In genomic region chr11:101089931-101090330, GRCm38 (mm10) we compare ENCODE assay signal across 32 mouse cellular contexts. TPM values are rescaled to one million over a fixed set of nuclear protein-coding genes. Genes with fewer than 3 reads are reported as not detected.
DNase-seq lines count a peak whose midpoint lies in the region; ATAC-seq and TF ChIP-seq lines count a peak whose summit lies in the region.
"Had no signal": no experiment of that assay in that cellular context is flagged by ENCODE, and none has a peak within 500 bp of the region (broad histone marks: within the 10 kb centered on the region; RNA-seq: fewer than 3 reads in every experiment).

No protein-coding gene starts in this region.

- H3K27me3 ChIP-seq in heart, embryonic 10.5 days (ENCODE audit: insufficient read depth, poor library complexity, severe bottlenecking): no peaks in the 10 kb centered on the region
- no peaks in the 10 kb centered on the region for H3K27me3 ChIP-seq in lung, postnatal 0 days (replicated peaks; ENCODE audit: insufficient read depth, low read length)
- H3K27me3 ChIP-seq: forebrain, embryonic 12.5 days; hindbrain, embryonic 13.5 days; limb, embryonic 13.5 days; liver, embryonic 15.5 days; megakaryocyte, embryonic 14.5 days; midbrain, embryonic 13.5 days; neural tube, embryonic 15.5 days had no signal

- peaks cover 44% of the 10 kb centered on the region for H3K4me1 ChIP-seq in heart, embryonic 10.5 days
- H3K4me1 ChIP-seq in lung, postnatal 0 days (ENCODE audit: insufficient read depth, low read depth, low read length): peaks cover 19% of the 10 kb centered on the region; the same call in 1 of the 2 replicates

- H3K4me2 ChIP-seq in lung, postnatal 0 days (replicated peaks; ENCODE audit: low read depth, low read length): no peak overlapping the region
- H3K4me2 ChIP-seq: forebrain, embryonic 12.5 days; hindbrain, embryonic 13.5 days; limb, embryonic 13.5 days; liver, embryonic 15.5 days; lung, embryonic 14.5 days; midbrain, embryonic 13.5 days; neural tube, embryonic 15.5 days had no signal

- ATAC-seq in lung, postnatal 0 days: peak; percentile 13; the same call in 1 of the 2 replicates
- ATAC-seq: forebrain, postnatal 0 days; intestine, embryonic 16.5 days; midbrain, embryonic 13.5 days had no signal

- H3K36me3 ChIP-seq in heart, embryonic 10.5 days: peaks cover 67% of the 10 kb centered on the region
- H3K36me3 ChIP-seq in lung, postnatal 0 days (ENCODE audit: insufficient read depth, low read length): peaks cover 15% of the 10 kb centered on the region; the same call in 1 of the 2 replicates

- 93% methylated on average over 1 of the region's 1 CpGs for whole genome bisulfite sequencing in heart, embryonic 10.5 days
- 51% methylated on average over 1 of the region's 1 CpGs for WGBS in lung, postnatal 0 days

- DNase-seq in heart, embryonic 10.5 days (ENCODE audit: low spot score): no peak
- DNase-seq in heart, postnatal 25 days (ENCODE audit: low spot score): no peak
- peak; percentile 73 for DNase-seq in lung, postnatal 0 days (ENCODE audit: low spot score)
- no peak for DNase-seq in lung, postnatal 4 days
- peak; percentile 54 for DNase-seq in adipocyte (ENCODE audit: low spot score)
- no peak for DNase-seq in left cerebral cortex, postnatal 10 days (ENCODE audit: extremely low spot score in 1 of 2, low spot score in 2 of 2)
- no peak for DNase-seq in embryo, embryonic 10.5 days (ENCODE audit: low spot score)
- DNase-seq: B cell, adult 2 months; cerebellum, adult 9-10 months; cerebellum, postnatal 36 days; forebrain, postnatal 0 days; gastrocnemius, postnatal 10 days; heart, postnatal 4 days; kidney, postnatal 36 days; lung, embryonic 14.5 days; retina, postnatal 1 day; right cerebral cortex, postnatal 14 days; thymus, postnatal 4 days had no signal

- H3K9me3 ChIP-seq in heart, embryonic 10.5 days: no peaks in the 10 kb centered on the region
- no peaks in the 10 kb centered on the region for H3K9me3 ChIP-seq in lung, postnatal 0 days (ENCODE audit: low read length)
- H3K9me3 ChIP-seq: forebrain, embryonic 12.5 days; hindbrain, embryonic 13.5 days; limb, embryonic 13.5 days; liver, embryonic 15.5 days; megakaryocyte, embryonic 14.5 days; midbrain, embryonic 13.5 days; neural tube, embryonic 15.5 days had no signal

- no peak overlapping the region for H3K9ac ChIP-seq in lung, postnatal 0 days (replicated peaks; ENCODE audit: low read depth)
- H3K9ac ChIP-seq: forebrain, embryonic 12.5 days; forebrain, postnatal 0 days; hindbrain, embryonic 13.5 days; limb, embryonic 13.5 days; liver, embryonic 15.5 days; lung, embryonic 14.5 days; midbrain, embryonic 13.5 days; neural tube, embryonic 15.5 days had no signal

- intact Hi-C loops in heart, postnatal 25 days (cut with DNase I): loop anchor here (5.0 kb wide), 1 partner anchor 162 kb away; the partner anchor contains the start of gene Vps25
- intact Hi-C loops in left cerebral cortex, postnatal 10 days (cut with DNase I): no loop called here

- TF ChIP-seq EP300 in lung, postnatal 0 days (IDR thresholded peaks at IDR 0.05): peak; percentile 35; the same call in 1 of the 2 replicates

- 0 out of 2 replicates have a peak overlapping the region, but pooled peaks have one; percentile 1 for H3K4me3 ChIP-seq in heart, embryonic 10.5 days
- H3K4me3 ChIP-seq in lung, postnatal 0 days (ENCODE audit: low read depth, low read length): no peak overlapping the region
- H3K4me3 ChIP-seq: erythroblast, embryonic 14.5 days; forebrain, embryonic 12.5 days; hindbrain, embryonic 13.5 days; layer of hippocampus, adult 2 months; left cerebral cortex, adult 2 months; limb, embryonic 13.5 days; liver, embryonic 15.5 days; megakaryocyte, embryonic 14.5 days; midbrain, embryonic 13.5 days; neural tube, embryonic 15.5 days had no signal

- H3K27ac ChIP-seq in heart, embryonic 10.5 days: no peak overlapping the region
- H3K27ac ChIP-seq in lung, postnatal 0 days (ENCODE audit: low read length): peak overlapping the region; percentile 44; the same call in 1 of the 2 replicates
- H3K27ac ChIP-seq: forebrain, embryonic 12.5 days; hindbrain, embryonic 13.5 days; layer of hippocampus, adult 2 months; left cerebral cortex, adult 2 months; limb, embryonic 13.5 days; liver, embryonic 15.5 days; midbrain, embryonic 13.5 days; neural tube, embryonic 15.5 days had no signal

- no peak for TF ChIP-seq CTCF in lung, postnatal 0 days (IDR thresholded peaks at IDR 0.05)

RNA-seq across cellular contexts. Expression of gene Mlx, which starts 2.9 kb away (rescaled TPM):
- 42.6 and 52.0 TPM in 2 replicates for polyA plus RNA-seq in heart, embryonic 10.5 days (2016; fragmentation: Nextera tagmentation; extraction: Ambion mirVana)
- 10 to 100 TPM; 19.1 to 21.4 TPM for total RNA-seq in heart, postnatal 25 days (2021)
- 42.5 and 44.5 TPM in 2 replicates for polyA plus RNA-seq in lung, postnatal 0 days (2015; fragmentation: Nextera tagmentation; extraction: Ambion mirVana)
- total RNA-seq in left cerebral cortex, postnatal 10 days (2021): 10 to 100 TPM; 52.8 to 55.8 TPM

RNA-seq across cellular contexts. Expression of gene Psmc3ip, which starts 5.3 kb away (rescaled TPM):
- 29.6 and 40.8 TPM in 2 replicates for polyA plus RNA-seq in heart, embryonic 10.5 days (2016; fragmentation: Nextera tagmentation; extraction: Ambion mirVana)
- 1 to 10 TPM; 3.1 TPM for total RNA-seq in heart, postnatal 25 days (2021)
- polyA plus RNA-seq in lung, postnatal 0 days (2015; fragmentation: Nextera tagmentation; extraction: Ambion mirVana): 9.8 and 10.4 TPM in 2 replicates
- 1 to 10 TPM; 4.4 to 4.8 TPM for total RNA-seq in left cerebral cortex, postnatal 10 days (2021)
- total RNA-seq: monocyte, adult 5-6 weeks had no signal

RNA-seq across cellular contexts. Expression of gene Coasy, which starts 7.6 kb away (rescaled TPM):
- 36.5 and 37.0 TPM in 2 replicates for polyA plus RNA-seq in heart, embryonic 10.5 days (2016; fragmentation: Nextera tagmentation; extraction: Ambion mirVana)
- 10 to 100 TPM; 15.8 to 17.1 TPM for total RNA-seq in heart, postnatal 25 days (2021)
- polyA plus RNA-seq in lung, postnatal 0 days (2015; fragmentation: Nextera tagmentation; extraction: Ambion mirVana): 30.5 TPM in 2 replicates
- total RNA-seq in left cerebral cortex, postnatal 10 days (2021): 10 to 100 TPM; 32.3 to 32.4 TPM

RNA-seq across cellular contexts. Expression of gene Hsd17b1, which starts 11.7 kb away (rescaled TPM):
- 0.21 TPM in 1 of 2 replicates, not detected in the other for polyA plus RNA-seq in heart, embryonic 10.5 days (2016; fragmentation: Nextera tagmentation; extraction: Ambion mirVana)
- under 1 TPM; 0.55 to 0.64 TPM for total RNA-seq in heart, postnatal 25 days (2021)
- polyA plus RNA-seq in lung, postnatal 0 days (2015; fragmentation: Nextera tagmentation; extraction: Ambion mirVana): 0.10 and 0.17 TPM in 2 replicates
- under 1 TPM; 0.43 to 0.79 TPM for total RNA-seq in left cerebral cortex, postnatal 10 days (2021)
- total RNA-seq: heart, postnatal 4 days; monocyte, adult 5-6 weeks had no signal
- polyA plus RNA-seq: embryonic facial prominence, embryonic 14.5 days; forebrain, postnatal 0 days; lung, embryonic 14.5 days; midbrain, embryonic 13.5 days; stomach, embryonic 14.5 days had no signal

RNA-seq across cellular contexts. Expression of gene Naglu, which starts 20.1 kb away (rescaled TPM):
- polyA plus RNA-seq in heart, embryonic 10.5 days (2016; fragmentation: Nextera tagmentation; extraction: Ambion mirVana): 13.9 and 15.8 TPM in 2 replicates
- 1 to 10 TPM; 8.0 to 8.7 TPM for total RNA-seq in heart, postnatal 25 days (2021)
- 18.9 and 21.9 TPM in 2 replicates for polyA plus RNA-seq in lung, postnatal 0 days (2015; fragmentation: Nextera tagmentation; extraction: Ambion mirVana)
- total RNA-seq in left cerebral cortex, postnatal 10 days (2021): 10 to 100 TPM in 1 of 2 experiments, 1 to 10 TPM in 1; 9.4 to 10.2 TPM

Comparison
In these comparisons a context has a peak if more than half of its experiments do, and no peak if none do; other contexts are left out.
1. DNase-seq: peak in lung, postnatal 0 days (single experiment) and adipocyte (single experiment); none in heart, embryonic 10.5 days (single experiment), heart, postnatal 25 days (single experiment), lung, postnatal 4 days (0 of 2), left cerebral cortex, postnatal 10 days (0 of 2) and embryo, embryonic 10.5 days (single experiment).